Mouse (Mus musculus): ENCODE measurements around the gene Selenbp2. TPM values are rescaled to one million over a fixed set of nuclear protein-coding genes. Genes with fewer than 3 reads are reported as not detected.
"Not testable (repeated sequence)": the region's sequence is repeated elsewhere in the genome, so short reads cannot be mapped to it uniquely, and the experiment has no call there.

Selenbp2 gene
- polyA plus RNA-seq (2015; fragmentation: Nextera tagmentation; extraction: Ambion mirVana), result not detected in 2 replicates

DNA sequence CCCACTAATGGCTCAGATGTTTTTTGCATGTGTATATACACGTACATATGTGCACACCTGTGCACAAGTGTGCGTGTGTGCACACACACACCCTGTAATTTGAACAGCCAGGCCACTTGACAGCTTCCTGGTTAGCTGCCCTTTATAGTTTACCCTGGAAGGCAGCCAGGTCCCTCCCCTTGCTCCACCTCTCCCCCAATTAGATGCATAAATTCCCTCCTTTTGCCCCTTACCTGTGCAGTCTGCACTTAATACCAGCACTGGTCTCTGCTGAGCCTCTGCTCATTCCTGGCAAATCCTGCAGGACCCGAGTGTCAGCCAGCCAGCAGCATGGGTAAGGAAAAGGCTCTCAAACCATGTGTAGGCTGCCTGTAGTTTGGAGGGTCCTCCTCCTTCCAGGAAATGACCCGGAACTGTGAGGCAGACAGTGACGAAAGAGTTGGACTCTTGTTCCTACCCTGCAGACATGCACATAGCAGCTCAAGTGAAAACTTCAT, at the start of gene Selenbp2:
Gene Selenbp2 (plus strand): TSS at position 228 of the 497 bp plus-strand sequence.
- no peak within 1 kb of the TSS for H3K4me2 ChIP-seq (replicated peaks)
- no peaks in the 10 kb centered on the region for H3K9me3 ChIP-seq
- no peak within 1 kb of the TSS for H3K4me3 ChIP-seq (replicated peaks)
- H3K9ac ChIP-seq (replicated peaks), result no peak within 1 kb of the TSS
- H3K4me1 ChIP-seq (replicated peaks), result no peaks in the 10 kb centered on the region
- no peaks in the 10 kb centered on the region for H3K36me3 ChIP-seq
- no peaks in the 10 kb centered on the region for H3K27me3 ChIP-seq
- H3K27ac ChIP-seq, result no peak within 1 kb of the TSS
- WGBS, result 81% methylated on average over 5 of the region's 5 CpGs
- no peak for ATAC-seq

GRCm38 (mm10) chr3:94648755-94649590, 44.4 kb upstream of the Selenbp2 start:
- H3K27me3 ChIP-seq, result no peaks in the 10 kb centered on the region
- H3K9ac ChIP-seq (replicated peaks), result no peak overlapping the region
- 26% methylated on average over 6 of the region's 6 CpGs for WGBS
- H3K36me3 ChIP-seq, result no peaks in the 10 kb centered on the region
- H3K9me3 ChIP-seq, result no peaks in the 10 kb centered on the region
- H3K4me3 ChIP-seq (replicated peaks), result no peak overlapping the region
- 0 out of 2 replicates have a peak overlapping the region, but pooled peaks have one; percentile 4 for H3K27ac ChIP-seq
- no peak overlapping the region for H3K4me2 ChIP-seq (replicated peaks)
- peaks cover 7% of the 10 kb centered on the region for H3K4me1 ChIP-seq (replicated peaks)
- peak; percentile 62; the same call in 1 of the 2 replicates for ATAC-seq

- 86% methylated on average over 7 of the region's 7 CpGs for WGBS
- H3K9ac ChIP-seq (replicated peaks), result no peak overlapping the region
- no peak for ATAC-seq
- H3K9me3 ChIP-seq, result no peaks in the 10 kb centered on the region
- H3K4me1 ChIP-seq (replicated peaks), result peaks cover 7% of the 10 kb centered on the region
- no peaks in the 10 kb centered on the region for H3K27me3 ChIP-seq
- no peak overlapping the region for H3K27ac ChIP-seq
- H3K4me2 ChIP-seq (replicated peaks), result no peak overlapping the region
- no peaks in the 10 kb centered on the region for H3K36me3 ChIP-seq
- H3K4me3 ChIP-seq (replicated peaks), result no peak overlapping the region
Observed at GRCm38 (mm10) chr3:94650409-94650808, 42.9 kb upstream of the Selenbp2 start.

DNA sequence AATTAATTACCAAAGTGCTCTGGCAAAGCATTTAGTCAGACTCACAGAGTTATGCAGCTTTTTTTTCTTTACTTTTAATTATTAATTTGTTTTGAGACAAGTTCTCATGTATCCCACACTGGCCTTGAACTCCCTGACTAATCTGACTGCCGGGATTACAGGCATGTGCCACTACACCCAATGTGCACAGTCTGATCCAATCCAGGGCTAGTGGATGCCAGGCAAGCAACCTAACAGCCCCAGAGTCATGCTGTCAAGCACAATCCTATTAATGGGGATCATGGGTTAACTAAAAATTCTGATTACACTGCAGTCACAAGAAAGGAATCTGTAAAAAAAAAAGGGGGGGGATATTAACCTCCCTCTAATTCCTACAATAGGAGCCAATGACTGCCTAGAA, 39.4 kb upstream of the Selenbp2 start:
- not testable (repeated sequence) for H3K27ac ChIP-seq; H3K4me2 ChIP-seq (replicated peaks); H3K36me3 ChIP-seq; H3K4me3 ChIP-seq (replicated peaks); H3K9me3 ChIP-seq; ATAC-seq; H3K9ac ChIP-seq (replicated peaks)
- Histone ChIP-seq H3K27me3 (peaks cover 15% of the 10 kb centered on the region; the same call in 1 of the 2 replicates), H3K4me1 (replicated peaks) (peaks cover 11% of the 10 kb centered on the region)
- 64% methylated on average over 1 of the region's 1 CpGs for WGBS

GRCm38 (mm10) chr3:94657852-94658739, 35.3 kb upstream of the Selenbp2 start:
- Histone ChIP-seq H3K27me3 (peaks cover 23% of the 10 kb centered on the region; the same call in 1 of the 2 replicates), H3K9ac (replicated peaks) (0 out of 2 replicates have a peak overlapping the region, but pooled peaks have one; percentile 46), H3K4me2 (replicated peaks) (peak overlapping the region; percentile 57), H3K4me3 (replicated peaks) (peak overlapping the region; percentile 39)
- WGBS, result 3% methylated on average over 26 of the region's 47 CpGs
- H3K36me3 ChIP-seq; H3K9me3 ChIP-seq; H3K27ac ChIP-seq; H3K4me1 ChIP-seq (replicated peaks): not testable (repeated sequence)
- ATAC-seq, result peak; percentile 81

- Histone ChIP-seq H3K27me3 (peaks cover 23% of the 10 kb centered on the region; the same call in 1 of the 2 replicates), H3K4me3 (replicated peaks) (peak within 1 kb of the TSS; percentile 39), H3K4me2 (replicated peaks) (peak within 1 kb of the TSS; percentile 57), H3K9ac (replicated peaks) (0 out of 2 replicates have a peak within 1 kb of the TSS, but pooled peaks have one; percentile 46)
- H3K27ac ChIP-seq; H3K36me3 ChIP-seq; H3K4me1 ChIP-seq (replicated peaks); H3K9me3 ChIP-seq: not testable (repeated sequence)
- WGBS, result 0% methylated on average over 23 of the region's 33 CpGs
- peak; percentile 90 for ATAC-seq
Observed at GRCm38 (mm10) chr3:94658740-94659095, 34.6 kb upstream of the Selenbp2 start, which contains the start of gene Tuft1. Gene Tuft1 (minus strand): TSS chr3:94658872.

- not testable (repeated sequence) for H3K36me3 ChIP-seq; H3K27ac ChIP-seq; H3K9me3 ChIP-seq; H3K4me1 ChIP-seq (replicated peaks); H3K9ac ChIP-seq (replicated peaks)
- 27% methylated on average over 8 of the region's 10 CpGs for WGBS
- Histone ChIP-seq H3K4me2 (replicated peaks) (peak overlapping the region; percentile 32), H3K4me3 (replicated peaks) (peak overlapping the region; percentile 13; the same call in 1 of the 2 replicates), H3K27me3 (peaks cover 23% of the 10 kb centered on the region; the same call in 1 of the 2 replicates)
- peak; percentile 75 for ATAC-seq
Observed at GRCm38 (mm10) chr3:94659142-94659748, 34.1 kb upstream of the Selenbp2 start.

DNA sequence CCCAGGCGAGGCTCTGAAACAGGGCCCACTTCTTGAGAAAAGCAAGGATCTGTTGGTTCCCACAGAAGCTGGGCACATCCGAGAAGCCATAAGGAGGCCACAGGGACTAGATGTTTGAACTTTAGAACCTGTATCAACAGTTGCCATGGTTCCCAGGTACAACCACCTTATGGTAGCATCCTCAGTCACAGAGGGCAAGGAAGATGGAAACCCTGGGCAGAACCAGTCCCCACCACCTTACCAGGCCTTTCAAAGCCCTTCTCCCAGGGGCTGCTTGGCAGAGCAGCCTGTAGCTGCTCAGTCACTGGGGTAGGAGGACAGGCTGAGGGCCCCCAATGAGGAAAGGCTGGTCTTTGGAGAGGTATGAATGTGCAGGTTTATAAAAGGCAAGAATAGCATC, 32.5 kb upstream of the Selenbp2 start:
- WGBS, result 96% methylated on average over 2 of the region's 2 CpGs
- not testable (repeated sequence) for ATAC-seq; H3K4me2 ChIP-seq (replicated peaks); H3K9ac ChIP-seq (replicated peaks); H3K27ac ChIP-seq; H3K36me3 ChIP-seq; H3K9me3 ChIP-seq; H3K4me1 ChIP-seq (replicated peaks); H3K4me3 ChIP-seq (replicated peaks)
- H3K27me3 ChIP-seq, result peaks cover 23% of the 10 kb centered on the region; the same call in 1 of the 2 replicates

DNA sequence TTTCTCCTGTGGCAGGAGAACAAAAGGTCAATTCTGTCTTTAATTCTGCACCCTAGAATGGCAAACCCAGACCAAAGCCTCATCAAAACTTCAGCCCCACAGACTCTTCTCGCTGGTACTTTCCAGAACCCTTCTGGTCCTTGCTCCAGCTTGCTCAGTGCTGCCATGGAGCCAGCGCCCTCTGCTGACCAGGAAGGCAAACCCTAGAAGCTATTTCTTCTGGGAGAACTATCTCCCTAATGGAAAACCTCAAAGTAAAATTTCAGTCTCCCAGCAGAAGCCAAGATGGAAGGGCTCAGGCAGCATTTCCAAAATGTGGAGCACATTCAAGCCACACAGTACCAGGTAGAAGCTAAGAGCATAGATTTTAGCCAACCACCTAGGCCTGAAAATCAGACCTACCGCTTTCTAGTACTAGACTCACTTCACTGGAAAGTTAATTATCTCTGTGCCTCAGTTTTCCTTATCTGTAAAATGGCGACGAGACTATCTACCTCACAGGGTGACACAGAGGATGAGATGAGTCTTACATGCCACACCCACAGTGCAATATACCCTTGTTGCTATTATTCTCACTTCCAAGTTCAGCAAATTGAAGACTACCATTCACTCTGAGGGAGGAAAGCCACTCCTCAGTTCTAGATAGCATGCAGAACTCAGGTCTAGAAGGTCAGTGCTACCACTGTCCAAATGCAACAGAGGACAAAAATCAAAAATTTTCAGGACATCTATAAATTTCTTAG, 28.1 kb upstream of the Selenbp2 start:
- H3K4me1 ChIP-seq (replicated peaks); H3K4me2 ChIP-seq (replicated peaks); H3K27me3 ChIP-seq; ATAC-seq; H3K36me3 ChIP-seq; H3K9me3 ChIP-seq; H3K9ac ChIP-seq (replicated peaks); H3K27ac ChIP-seq; H3K4me3 ChIP-seq (replicated peaks): not testable (repeated sequence)
- 71% methylated on average over 4 of the region's 5 CpGs for WGBS

- H3K27ac ChIP-seq; H3K9ac ChIP-seq (replicated peaks); ATAC-seq; H3K4me2 ChIP-seq (replicated peaks); H3K9me3 ChIP-seq; H3K4me3 ChIP-seq (replicated peaks); H3K36me3 ChIP-seq; H3K27me3 ChIP-seq; H3K4me1 ChIP-seq (replicated peaks): not testable (repeated sequence)
- 39% methylated on average over 7 of the region's 7 CpGs for WGBS
Observed at GRCm38 (mm10) chr3:94665896-94666295, 27.5 kb upstream of the Selenbp2 start.

GRCm38 (mm10) chr3:94675101-94675500, 18.3 kb upstream of the Selenbp2 start:
- WGBS, result 92% methylated on average over 9 of the region's 9 CpGs
- not testable (repeated sequence) for H3K27me3 ChIP-seq; H3K4me3 ChIP-seq (replicated peaks); ATAC-seq; H3K9ac ChIP-seq (replicated peaks); H3K36me3 ChIP-seq; H3K27ac ChIP-seq; H3K9me3 ChIP-seq; H3K4me2 ChIP-seq (replicated peaks); H3K4me1 ChIP-seq (replicated peaks)

Measured in midbrain, embryonic 13.5 days (tissue).